Mouse (Mus musculus) testis, adult 2 months (tissue): Measurements from ENCODE around the gene Poll.

ENCODE experiments used
- CTCF ChIP-seq: fragments of 200-500 bp; IDR thresholded peaks from 2 replicates; pipeline ENCODE4 v1.5.1; 2012; ENCODE audit warnings: low read depth, mild to moderate bottlenecking, inconsistent platforms, low read length, moderate library complexity; ENCODE audit not compliant: control insufficient read depth, insufficient read depth, insufficient replicate concordance
- POLR2A ChIP-seq: fragments of 200-500 bp; IDR thresholded peaks from 2 replicates; pipeline ENCODE4 v1.6.1; 2012; ENCODE audit warnings: low read depth, mild to moderate bottlenecking, inconsistent platforms, low read length, moderate library complexity; ENCODE audit not compliant: control insufficient read depth

GRCm38 (mm10) chr19:45591704-45592103 is 31.4 kb upstream of the Poll start:
- no peak for TF ChIP-seq CTCF
- no peak for TF ChIP-seq POLR2A
